Mouse (Mus musculus): ENCODE data around the gene Zbtb5. TPM values are rescaled to one million over a fixed set of nuclear protein-coding genes. Genes with fewer than 3 reads are reported as not detected.

The Zbtb5 gene
- polyA plus RNA-seq, 1 experiment from 2014 or later = 5.5 TPM

- peak overlapping the region; percentile 89 for H3K27ac ChIP-seq (ENCODE audit: low read length)
- H3K9ac ChIP-seq (ENCODE audit: low read depth, low read length) = no peak overlapping the region
- H3K4me1 ChIP-seq (ENCODE audit: control insufficient read depth, low read depth, low read length) = peaks cover 30% of the 10 kb centered on the region
- peak; percentile 73 for ATAC-seq (ENCODE audit: low read depth)
- WGBS (ENCODE audit: insufficient replicate concordance) = 57% methylated on average over 7 of the region's 7 CpGs
- peaks cover 3% of the 10 kb centered on the region; the same call in 1 of the 2 replicates for H3K36me3 ChIP-seq (ENCODE audit: control insufficient read depth, insufficient read depth)
- H3K9me3 ChIP-seq (replicated peaks; ENCODE audit: control insufficient read depth, low read length) = no peaks in the 10 kb centered on the region
- no peak overlapping the region for H3K4me2 ChIP-seq (ENCODE audit: low read depth, low read length)
- no peak overlapping the region for H3K4me3 ChIP-seq (ENCODE audit: low read depth, low read length)
- no peaks in the 10 kb centered on the region for H3K27me3 ChIP-seq (ENCODE audit: control insufficient read depth, insufficient read depth, low read depth, low read length)
Observed at GRCm38 (mm10) chr4:44979794-44980338, 32.3 kb downstream of the Zbtb5 start.

DNA sequence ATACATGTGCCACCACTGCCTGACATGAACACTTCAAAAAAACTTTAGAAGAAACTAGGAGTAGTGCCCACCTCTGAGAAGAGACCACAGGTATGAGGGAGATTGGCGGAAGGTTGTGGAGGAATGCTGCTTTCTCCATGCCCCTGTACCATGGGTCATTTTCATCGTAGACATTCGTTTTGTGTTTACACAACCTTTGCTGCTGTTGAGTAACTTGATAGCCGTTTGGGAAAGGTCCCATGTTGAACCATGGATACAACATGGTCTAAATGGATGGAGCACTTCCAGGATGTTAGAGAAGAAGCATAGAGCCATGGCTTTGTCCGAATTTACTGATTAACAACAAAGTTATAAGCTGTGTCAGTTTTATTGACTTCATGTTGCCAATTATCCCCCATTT lies 34.0 kb downstream of the Zbtb5 start:
- H3K4me1 ChIP-seq (ENCODE audit: control insufficient read depth, low read depth, low read length) = peaks cover 30% of the 10 kb centered on the region

GRCm38 (mm10) chr4:44976921-44977710 lies 35.1 kb downstream of the Zbtb5 start:
- Histone ChIP-seq H3K27me3 (ENCODE audit: control insufficient read depth, insufficient read depth, low read depth, low read length) (no peaks in the 10 kb centered on the region), H3K4me1 (ENCODE audit: control insufficient read depth, low read depth, low read length) (peaks cover 21% of the 10 kb centered on the region), H3K9ac (ENCODE audit: low read depth, low read length) (no peak overlapping the region), H3K4me3 (ENCODE audit: low read depth, low read length) (no peak overlapping the region), H3K9me3 (replicated peaks; ENCODE audit: control insufficient read depth, low read length) (no peaks in the 10 kb centered on the region), H3K27ac (ENCODE audit: low read length) (no peak overlapping the region), H3K4me2 (ENCODE audit: low read depth, low read length) (no peak overlapping the region), H3K36me3 (ENCODE audit: control insufficient read depth, insufficient read depth) (no peaks in the 10 kb centered on the region)
- ATAC-seq (ENCODE audit: low read depth) = no peak
- WGBS (ENCODE audit: insufficient replicate concordance) = 75% methylated on average over 10 of the region's 10 CpGs

More for the DNA sequence above, 34.0 kb downstream of the Zbtb5 start:
- no peak for ATAC-seq (ENCODE audit: low read depth)
- no peak overlapping the region for H3K4me2 ChIP-seq (ENCODE audit: low read depth, low read length)
- no peaks in the 10 kb centered on the region for H3K9me3 ChIP-seq (replicated peaks; ENCODE audit: control insufficient read depth, low read length)
- H3K36me3 ChIP-seq (ENCODE audit: control insufficient read depth, insufficient read depth) = no peaks in the 10 kb centered on the region
- no peaks in the 10 kb centered on the region for H3K27me3 ChIP-seq (ENCODE audit: control insufficient read depth, insufficient read depth, low read depth, low read length)
- H3K9ac ChIP-seq (ENCODE audit: low read depth, low read length) = no peak overlapping the region
- 0 out of 2 replicates have a peak overlapping the region, but pooled peaks have one; percentile 29 for H3K27ac ChIP-seq (ENCODE audit: low read length)
- 65% methylated on average over 5 of the region's 5 CpGs for WGBS (ENCODE audit: insufficient replicate concordance)
- no peak overlapping the region for H3K4me3 ChIP-seq (ENCODE audit: low read depth, low read length)

GRCm38 (mm10) chr4:44976026-44976615 lies 36.1 kb downstream of the Zbtb5 start:
- Histone ChIP-seq H3K4me3 (ENCODE audit: low read depth, low read length) (no peak overlapping the region), H3K4me2 (ENCODE audit: low read depth, low read length) (no peak overlapping the region), H3K27me3 (ENCODE audit: control insufficient read depth, insufficient read depth, low read depth, low read length) (no peaks in the 10 kb centered on the region), H3K27ac (ENCODE audit: low read length) (no peak overlapping the region), H3K9ac (ENCODE audit: low read depth, low read length) (no peak overlapping the region), H3K36me3 (ENCODE audit: control insufficient read depth, insufficient read depth) (no peaks in the 10 kb centered on the region), H3K4me1 (ENCODE audit: control insufficient read depth, low read depth, low read length) (peaks cover 14% of the 10 kb centered on the region), H3K9me3 (replicated peaks; ENCODE audit: control insufficient read depth, low read length) (no peaks in the 10 kb centered on the region)
- 67% methylated on average over 6 of the region's 6 CpGs for WGBS (ENCODE audit: insufficient replicate concordance)
- ATAC-seq (ENCODE audit: low read depth) = no peak

- Histone ChIP-seq H3K36me3 (ENCODE audit: control insufficient read depth, insufficient read depth) (no peaks in the 10 kb centered on the region), H3K9ac (ENCODE audit: low read depth, low read length) (no peak overlapping the region), H3K4me2 (ENCODE audit: low read depth, low read length) (no peak overlapping the region), H3K4me1 (ENCODE audit: control insufficient read depth, low read depth, low read length) (peaks cover 5% of the 10 kb centered on the region), H3K9me3 (replicated peaks; ENCODE audit: control insufficient read depth, low read length) (no peaks in the 10 kb centered on the region), H3K27ac (ENCODE audit: low read length) (no peak overlapping the region), H3K4me3 (ENCODE audit: low read depth, low read length) (no peak overlapping the region), H3K27me3 (ENCODE audit: control insufficient read depth, insufficient read depth, low read depth, low read length) (no peaks in the 10 kb centered on the region)
- no peak for ATAC-seq (ENCODE audit: low read depth)
- WGBS (ENCODE audit: insufficient replicate concordance) = 65% methylated on average over 8 of the region's 8 CpGs
Observed at GRCm38 (mm10) chr4:44974331-44974730, 37.9 kb downstream of the Zbtb5 start.

- no peaks in the 10 kb centered on the region for H3K27me3 ChIP-seq (ENCODE audit: control insufficient read depth, insufficient read depth, low read depth, low read length)
- no peaks in the 10 kb centered on the region for H3K9me3 ChIP-seq (replicated peaks; ENCODE audit: control insufficient read depth, low read length)
- no peak overlapping the region for H3K4me3 ChIP-seq (ENCODE audit: low read depth, low read length)
- H3K9ac ChIP-seq (ENCODE audit: low read depth, low read length) = no peak overlapping the region
- no peak overlapping the region for H3K27ac ChIP-seq (ENCODE audit: low read length)
- whole genome bisulfite sequencing (ENCODE audit: insufficient replicate concordance) = 38% methylated on average over 14 of the region's 14 CpGs
- H3K4me2 ChIP-seq (ENCODE audit: low read depth, low read length) = peak overlapping the region; percentile 34
- peak; percentile 15; the same call in 1 of the 2 replicates for ATAC-seq (ENCODE audit: low read depth)
- H3K36me3 ChIP-seq (ENCODE audit: control insufficient read depth, insufficient read depth) = no peaks in the 10 kb centered on the region
- peaks cover 5% of the 10 kb centered on the region for H3K4me1 ChIP-seq (ENCODE audit: control insufficient read depth, low read depth, low read length)
Observed at GRCm38 (mm10) chr4:44973871-44974270, 38.3 kb downstream of the Zbtb5 start.

- Histone ChIP-seq H3K9ac (ENCODE audit: low read depth, low read length) (no peak overlapping the region), H3K36me3 (ENCODE audit: control insufficient read depth, insufficient read depth) (no peaks in the 10 kb centered on the region), H3K4me3 (ENCODE audit: low read depth, low read length) (no peak overlapping the region), H3K4me2 (ENCODE audit: low read depth, low read length) (peak overlapping the region; percentile 34), H3K27ac (ENCODE audit: low read length) (no peak overlapping the region), H3K27me3 (ENCODE audit: control insufficient read depth, insufficient read depth, low read depth, low read length) (no peaks in the 10 kb centered on the region), H3K4me1 (ENCODE audit: control insufficient read depth, low read depth, low read length) (peaks cover 5% of the 10 kb centered on the region), H3K9me3 (replicated peaks; ENCODE audit: control insufficient read depth, low read length) (no peaks in the 10 kb centered on the region)
- ATAC-seq (ENCODE audit: low read depth) = peak; percentile 63
- WGBS (ENCODE audit: insufficient replicate concordance) = 7% methylated on average over 9 of the region's 9 CpGs
Observed at GRCm38 (mm10) chr4:44973450-44973849, 38.8 kb downstream of the Zbtb5 start.

GRCm38 (mm10) chr4:44970612-44971110 lies 41.6 kb downstream of the Zbtb5 start:
- H3K9ac ChIP-seq (ENCODE audit: low read depth, low read length) = no peak overlapping the region
- WGBS (ENCODE audit: insufficient replicate concordance) = 14% methylated on average over 10 of the region's 10 CpGs
- H3K9me3 ChIP-seq (replicated peaks; ENCODE audit: control insufficient read depth, low read length) = no peaks in the 10 kb centered on the region
- no peak overlapping the region for H3K4me2 ChIP-seq (ENCODE audit: low read depth, low read length)
- H3K4me3 ChIP-seq (ENCODE audit: low read depth, low read length) = no peak overlapping the region
- peaks cover 5% of the 10 kb centered on the region for H3K4me1 ChIP-seq (ENCODE audit: control insufficient read depth, low read depth, low read length)
- no peak overlapping the region for H3K27ac ChIP-seq (ENCODE audit: low read length)
- ATAC-seq (ENCODE audit: low read depth) = no peak
- no peaks in the 10 kb centered on the region for H3K36me3 ChIP-seq (ENCODE audit: control insufficient read depth, insufficient read depth)
- H3K27me3 ChIP-seq (ENCODE audit: control insufficient read depth, insufficient read depth, low read depth, low read length) = no peaks in the 10 kb centered on the region

GRCm38 (mm10) chr4:44970056-44970455 lies 42.2 kb downstream of the Zbtb5 start:
- no peak overlapping the region for H3K27ac ChIP-seq (ENCODE audit: low read length)
- no peak overlapping the region for H3K4me3 ChIP-seq (ENCODE audit: low read depth, low read length)
- no peaks in the 10 kb centered on the region for H3K9me3 ChIP-seq (replicated peaks; ENCODE audit: control insufficient read depth, low read length)
- H3K4me2 ChIP-seq (ENCODE audit: low read depth, low read length) = no peak overlapping the region
- H3K36me3 ChIP-seq (ENCODE audit: control insufficient read depth, insufficient read depth) = no peaks in the 10 kb centered on the region
- peaks cover 5% of the 10 kb centered on the region for H3K4me1 ChIP-seq (ENCODE audit: control insufficient read depth, low read depth, low read length)
- 73% methylated on average over 7 of the region's 7 CpGs for WGBS (ENCODE audit: insufficient replicate concordance)
- H3K27me3 ChIP-seq (ENCODE audit: control insufficient read depth, insufficient read depth, low read depth, low read length) = no peaks in the 10 kb centered on the region
- no peak overlapping the region for H3K9ac ChIP-seq (ENCODE audit: low read depth, low read length)
- ATAC-seq (ENCODE audit: low read depth) = no peak
